Comparison of ENCODE assay signal across 19 mouse cellular contexts in genomic region chr7:105621053-105621452, GRCm38 (mm10). TPM values are rescaled to one million over a fixed set of nuclear protein-coding genes. Genes with fewer than 3 reads are reported as not detected.
A peak's percentile ranks its signal among the peaks of the same experiment; 100 is the strongest.
DNase-seq lines count a peak whose midpoint lies in the region; ATAC-seq and TF ChIP-seq lines count a peak whose summit lies in the region.
"Had no signal": no experiment of that assay in that cellular context is flagged by ENCODE, and none has a peak within 500 bp of the region (broad histone marks: within the 10 kb centered on the region; RNA-seq: fewer than 3 reads in every experiment).

No protein-coding gene starts in this region.

- H3K9ac ChIP-seq in embryonic facial prominence, embryonic 13.5 days: no peak overlapping the region
- H3K9ac ChIP-seq: forebrain, postnatal 0 days; heart, embryonic 13.5 days; liver, embryonic 12.5 days had no signal

- TF ChIP-seq CTCF in left cerebral cortex, adult 2 months (IDR thresholded peaks at IDR 0.05): no peak
- no peak for TF ChIP-seq CTCF in embryonic fibroblast, embryonic 13.5 days (IDR thresholded peaks at IDR 0.05; ENCODE audit: borderline replicate concordance, insufficient read depth, low read length)

- ATAC-seq in embryonic facial prominence, embryonic 13.5 days (ENCODE audit: insufficient number of reproducible peaks, insufficient read depth, low FRiP score, low TSS enrichment, low read depth): no peak
- ATAC-seq: forebrain, postnatal 0 days; liver, embryonic 12.5 days had no signal

- H3K27me3 ChIP-seq in embryonic facial prominence, embryonic 13.5 days: no peaks in the 10 kb centered on the region
- no peaks in the 10 kb centered on the region for H3K27me3 ChIP-seq in embryonic facial prominence, embryonic 10.5 days (replicated peaks; ENCODE audit: low read depth, poor library complexity, severe bottlenecking)
- H3K27me3 ChIP-seq: heart, embryonic 13.5 days; liver, embryonic 12.5 days; megakaryocyte, embryonic 14.5 days had no signal

- no peak overlapping the region for H3K4me2 ChIP-seq in embryonic facial prominence, embryonic 13.5 days
- H3K4me2 ChIP-seq: heart, embryonic 13.5 days; liver, embryonic 12.5 days had no signal

- H3K36me3 ChIP-seq in embryonic facial prominence, embryonic 13.5 days: peaks cover 78% of the 10 kb centered on the region
- H3K36me3 ChIP-seq in embryonic facial prominence, embryonic 10.5 days (replicated peaks): peaks cover 93% of the 10 kb centered on the region

- intact Hi-C loops in left cerebral cortex, adult 2 months (cut with DNase I): no loop called here

- no peak for TF ChIP-seq POLR2A in embryonic fibroblast, embryonic 13.5 days (IDR thresholded peaks at IDR 0.05; ENCODE audit: low read depth, low read length)

- DNase-seq in embryonic facial prominence, embryonic 10.5 days (ENCODE audit: low spot score): no peak
- peak in 1 of 2 experiments; percentile 31 for DNase-seq in left cerebral cortex, adult 2 months (ENCODE audit: extremely low spot score in 1 of 2, low spot score in 2 of 2)
- no peak for DNase-seq in left cerebral cortex, adult 9 months (ENCODE audit: low spot score in 2 of 2)
- peak; percentile 68 for DNase-seq in lung, postnatal 36 days
- DNase-seq in layer of hippocampus, adult 11-12 months (ENCODE audit: low spot score): no peak
- DNase-seq in spleen, postnatal 14 days (ENCODE audit: low spot score in 2 of 2): no peak
- DNase-seq: adrenal gland, adult 2 months; cerebellum, adult 8-10 months; forebrain, postnatal 0 days; gastrocnemius, postnatal 36 days; left cerebral cortex, postnatal 4 days had no signal

- H3K9me3 ChIP-seq in embryonic facial prominence, embryonic 13.5 days: no peaks in the 10 kb centered on the region
- H3K9me3 ChIP-seq in embryonic facial prominence, embryonic 10.5 days: no peaks in the 10 kb centered on the region
- H3K9me3 ChIP-seq: heart, embryonic 13.5 days; hindbrain, embryonic 10.5 days; liver, embryonic 12.5 days; megakaryocyte, embryonic 14.5 days had no signal

- 72% methylated on average over 4 of the region's 4 CpGs for WGBS in embryonic facial prominence, embryonic 13.5 days
- 84% methylated on average over 4 of the region's 4 CpGs for WGBS in embryonic facial prominence, embryonic 10.5 days

- peaks cover 15% of the 10 kb centered on the region for H3K4me1 ChIP-seq in embryonic facial prominence, embryonic 13.5 days
- H3K4me1 ChIP-seq in embryonic facial prominence, embryonic 10.5 days: no peaks in the 10 kb centered on the region
- H3K4me1 ChIP-seq in embryonic fibroblast, embryonic 13.5 days (ENCODE audit: control insufficient read depth, insufficient read depth, low read length): peaks cover 19% of the 10 kb centered on the region; the same call in 1 of the 2 replicates
- H3K4me1 ChIP-seq: hindbrain, embryonic 10.5 days had no signal

- H3K27ac ChIP-seq in embryonic facial prominence, embryonic 13.5 days: peak overlapping the region; percentile 40
- H3K27ac ChIP-seq in embryonic facial prominence, embryonic 10.5 days (replicated peaks): no peak overlapping the region
- peak overlapping the region; percentile 71 for H3K27ac ChIP-seq in left cerebral cortex, adult 2 months
- peak overlapping the region; percentile 83 for H3K27ac ChIP-seq in embryonic fibroblast, embryonic 13.5 days (ENCODE audit: insufficient read depth, low read length)
- H3K27ac ChIP-seq: heart, embryonic 13.5 days; hindbrain, embryonic 10.5 days; liver, embryonic 12.5 days had no signal

- no peak overlapping the region for H3K4me3 ChIP-seq in embryonic facial prominence, embryonic 13.5 days
- no peak overlapping the region for H3K4me3 ChIP-seq in embryonic facial prominence, embryonic 10.5 days
- H3K4me3 ChIP-seq in left cerebral cortex, adult 2 months: no peak overlapping the region
- no peak overlapping the region for H3K4me3 ChIP-seq in embryonic fibroblast, embryonic 13.5 days (ENCODE audit: insufficient read depth, low read length)
- H3K4me3 ChIP-seq: heart, embryonic 13.5 days; hindbrain, embryonic 10.5 days; liver, embryonic 12.5 days; megakaryocyte, embryonic 14.5 days had no signal

RNA-seq across cellular contexts. Expression of gene Trim3, which starts 12.3 kb away (rescaled TPM):
- polyA plus RNA-seq in embryonic facial prominence, embryonic 13.5 days (2015; fragmentation: Nextera tagmentation; extraction: Ambion mirVana): 41.3 and 49.1 TPM in 2 replicates
- 28.8 and 34.9 TPM in 2 replicates for polyA plus RNA-seq in embryonic facial prominence, embryonic 10.5 days (2016; fragmentation: Nextera tagmentation; extraction: Ambion mirVana)
- total RNA-seq in left cerebral cortex, adult 2 months (2021): 100 to 1,000 TPM; 151 to 165 TPM
- polyA plus RNA-seq in embryonic fibroblast, embryonic 13.5 days (2011; ENCODE audit: insufficient read length, low read depth, missing spikeins): 54.7 and 60.8 TPM in 2 replicates

RNA-seq across cellular contexts. Expression of gene Timm10b, which starts 18.8 kb away (rescaled TPM):
- polyA plus RNA-seq in embryonic facial prominence, embryonic 13.5 days (2015; fragmentation: Nextera tagmentation; extraction: Ambion mirVana): 161 and 178 TPM in 2 replicates
- 158 and 163 TPM in 2 replicates for polyA plus RNA-seq in embryonic facial prominence, embryonic 10.5 days (2016; fragmentation: Nextera tagmentation; extraction: Ambion mirVana)
- 10 to 100 TPM; 67.8 to 76.8 TPM for total RNA-seq in left cerebral cortex, adult 2 months (2021)
- 51.4 and 59.6 TPM in 2 replicates for polyA plus RNA-seq in embryonic fibroblast, embryonic 13.5 days (2011; ENCODE audit: insufficient read length, low read depth, missing spikeins)

RNA-seq across cellular contexts. Expression of gene Arfip2, which starts 19.2 kb away (rescaled TPM):
- 81.4 and 85.5 TPM in 2 replicates for polyA plus RNA-seq in embryonic facial prominence, embryonic 13.5 days (2015; fragmentation: Nextera tagmentation; extraction: Ambion mirVana)
- polyA plus RNA-seq in embryonic facial prominence, embryonic 10.5 days (2016; fragmentation: Nextera tagmentation; extraction: Ambion mirVana): 61.2 and 64.1 TPM in 2 replicates
- 100 to 1,000 TPM in 1 of 2 experiments, 10 to 100 TPM in 1; 93.3 to 109 TPM for total RNA-seq in left cerebral cortex, adult 2 months (2021)
- polyA plus RNA-seq in embryonic fibroblast, embryonic 13.5 days (2011; ENCODE audit: insufficient read length, low read depth, missing spikeins): 43.6 and 48.8 TPM in 2 replicates

RNA-seq across cellular contexts. Expression of gene Gm45799, which starts 19.3 kb away (rescaled TPM):
- polyA plus RNA-seq in embryonic facial prominence, embryonic 13.5 days (2015; fragmentation: Nextera tagmentation; extraction: Ambion mirVana): 32.4 and 35.2 TPM in 2 replicates
- polyA plus RNA-seq in embryonic facial prominence, embryonic 10.5 days (2016; fragmentation: Nextera tagmentation; extraction: Ambion mirVana): 13.5 and 22.0 TPM in 2 replicates
- 10 to 100 TPM; 11.4 to 18.8 TPM for total RNA-seq in left cerebral cortex, adult 2 months (2021)
- polyA plus RNA-seq in embryonic fibroblast, embryonic 13.5 days (2011; ENCODE audit: insufficient read length, low read depth, missing spikeins): 25.5 and 27.1 TPM in 2 replicates

RNA-seq across cellular contexts. Expression of gene Hpx, which starts 21.1 kb away (rescaled TPM):
- polyA plus RNA-seq in embryonic facial prominence, embryonic 13.5 days (2015; fragmentation: Nextera tagmentation; extraction: Ambion mirVana): 0.37 and 3.7 TPM in 2 replicates
- 0.22 TPM in 1 of 2 replicates, not detected in the other for polyA plus RNA-seq in embryonic facial prominence, embryonic 10.5 days (2016; fragmentation: Nextera tagmentation; extraction: Ambion mirVana)
- total RNA-seq in left cerebral cortex, adult 2 months (2021): under 1 TPM; 0.30 to 0.68 TPM
- polyA plus RNA-seq in embryonic fibroblast, embryonic 13.5 days (2011; ENCODE audit: insufficient read length, low read depth, missing spikeins): 1.3 TPM in 1 of 2 replicates, not detected in the other
- total RNA-seq: forebrain, postnatal 0 days; layer of hippocampus, postnatal 10 days had no signal
- polyA plus RNA-seq: neural tube, embryonic 14.5 days had no signal
